Mouse (Mus musculus) liver, postnatal 0 days (tissue): Measurements from ENCODE around the gene Pramel7.

Experiments
- CTCF ChIP-seq: sonication (generic); IDR thresholded peaks from 2 replicates; pipeline ENCODE4 v1.5.1; 2016; ENCODE audit warnings: antibody characterized with exemption, low read depth
- EP300 ChIP-seq: IDR thresholded peaks from 2 replicates; pipeline ENCODE4 v1.6.1; 2016; ENCODE audit warnings: antibody characterized with exemption, low read depth, mild to moderate bottlenecking

- no peak for TF ChIP-seq CTCF
- TF ChIP-seq EP300, result no peak
These were observed 18.7 kb upstream of the Pramel7 start for GRCm38 (mm10) chr2:87515457-87516060.
